Mouse (Mus musculus) layer of hippocampus, adult 2 months (tissue): Measurements from ENCODE around the gene 4931409K22Rik. TPM values are rescaled to one million over a fixed set of nuclear protein-coding genes. Genes with fewer than 3 reads are reported as not detected.

Source experiments
- DNase-seq, 2 experiments: peaks; one replicate each; pipeline ENCODE4 v3.0.0; 2022; ENCODE audit warnings: low spot score in 2 of 2
- H3K27ac ChIP-seq: fragments of 200-600 bp; 2 replicates; pipeline ENCODE4 v1.8.1; 2022
- H3K4me3 ChIP-seq: fragments of 200-600 bp; 2 replicates; pipeline ENCODE4 v1.8.1; 2022; ENCODE audit warnings: mild to moderate bottlenecking
- CTCF ChIP-seq: fragments of 200-600 bp; conservative IDR thresholded peaks from 2 replicates; pipeline ENCODE4 v1.8.1; 2022; ENCODE audit warnings: antibody characterized with exemption, mild to moderate bottlenecking, moderate library complexity
- total RNA-seq, 2 experiments: library from RNA; stranded (reverse); gene quantifications; 2 replicates each; pipeline ENCODE4 v1.2.3; 2021

4931409K22Rik gene
- total RNA-seq, 2 experiments from 2014 or later = not detected

- no peak for TF ChIP-seq CTCF
- no peak for DNase-seq
- Histone ChIP-seq H3K27ac (no peak overlapping the region), H3K4me3 (peak overlapping the region; percentile 37)
Observed at GRCm38 (mm10) chr5:24526190-24526888, 30.3 kb downstream of the 4931409K22Rik start.

GRCm38 (mm10) chr5:24525360-24526189 is 31.0 kb downstream of the 4931409K22Rik start:
- Histone ChIP-seq H3K4me3 (no peak overlapping the region; the same call in 1 of the 2 replicates), H3K27ac (no peak overlapping the region)
- TF ChIP-seq CTCF = no peak
- DNase-seq = no peak

GRCm38 (mm10) chr5:24524522-24524921 is 32.1 kb downstream of the 4931409K22Rik start:
- TF ChIP-seq CTCF = no peak
- H3K4me3 ChIP-seq = no peak overlapping the region
- H3K27ac ChIP-seq = no peak overlapping the region

GRCm38 (mm10) chr5:24523806-24524205 is 32.8 kb downstream of the 4931409K22Rik start:
- no peak overlapping the region for H3K4me3 ChIP-seq
- no peak overlapping the region for H3K27ac ChIP-seq
- no peak for TF ChIP-seq CTCF
- DNase-seq = no peak

More at GRCm38 (mm10) chr5:24524522-24524921, 32.1 kb downstream of the 4931409K22Rik start:
- no peak for DNase-seq

GRCm38 (mm10) chr5:24521366-24521765 is 35.2 kb downstream of the 4931409K22Rik start:
- H3K27ac ChIP-seq = no peak overlapping the region
- no peak for DNase-seq
- no peak overlapping the region for H3K4me3 ChIP-seq
- no peak for TF ChIP-seq CTCF

- DNase-seq = no peak
- Histone ChIP-seq H3K27ac (no peak overlapping the region), H3K4me3 (no peak overlapping the region)
- TF ChIP-seq CTCF = no peak
Observed at GRCm38 (mm10) chr5:24512271-24512670, 44.3 kb downstream of the 4931409K22Rik start.

- DNase-seq = peak in 1 of 2 experiments; percentile 51
- H3K4me3 ChIP-seq = no peak overlapping the region
- no peak overlapping the region for H3K27ac ChIP-seq
- TF ChIP-seq CTCF = peak; percentile 81
Observed at GRCm38 (mm10) chr5:24510635-24511034, 46.0 kb downstream of the 4931409K22Rik start.

- H3K4me3 ChIP-seq = no peak overlapping the region
- no peak for DNase-seq
- peak; percentile 45 for TF ChIP-seq CTCF
- H3K27ac ChIP-seq = no peak overlapping the region
Observed at GRCm38 (mm10) chr5:24508406-24508805, 48.2 kb downstream of the 4931409K22Rik start.

GRCm38 (mm10) chr5:24505513-24505912 is 51.1 kb downstream of the 4931409K22Rik start:
- H3K27ac ChIP-seq = no peak overlapping the region
- DNase-seq = no peak
- no peak overlapping the region for H3K4me3 ChIP-seq
- TF ChIP-seq CTCF = no peak

GRCm38 (mm10) chr5:24502786-24503185 is 53.8 kb downstream of the 4931409K22Rik start:
- TF ChIP-seq CTCF = no peak
- no peak overlapping the region for H3K27ac ChIP-seq
- H3K4me3 ChIP-seq = no peak overlapping the region
- DNase-seq = no peak

GRCm38 (mm10) chr5:24500851-24501250 is 55.8 kb downstream of the 4931409K22Rik start:
- DNase-seq = no peak
- Histone ChIP-seq H3K27ac (no peak overlapping the region), H3K4me3 (no peak overlapping the region)
- no peak for TF ChIP-seq CTCF

GRCm38 (mm10) chr5:24499113-24499512 is 57.5 kb downstream of the 4931409K22Rik start:
- no peak overlapping the region for H3K27ac ChIP-seq
- H3K4me3 ChIP-seq = no peak overlapping the region
- TF ChIP-seq CTCF = no peak
- DNase-seq = peak in 1 of 2 experiments; percentile 9

- no peak overlapping the region for H3K27ac ChIP-seq
- H3K4me3 ChIP-seq = no peak overlapping the region
- no peak for DNase-seq
- TF ChIP-seq CTCF = no peak
Observed at GRCm38 (mm10) chr5:24497526-24497925, 59.1 kb downstream of the 4931409K22Rik start.

- H3K27ac ChIP-seq = no peak overlapping the region
- no peak for DNase-seq
- TF ChIP-seq CTCF = no peak
Observed at GRCm38 (mm10) chr5:24496756-24497155, 59.9 kb downstream of the 4931409K22Rik start.

More at GRCm38 (mm10) chr5:24496756-24497155, 59.9 kb downstream of the 4931409K22Rik start:
- H3K4me3 ChIP-seq = no peak overlapping the region
